Mouse (Mus musculus): ENCODE data around the gene Luc7l2.

GRCm38 (mm10) chr6:38649545-38649944 is 98.4 kb downstream of the Luc7l2 start:
- TF ChIP-seq CTCF (IDR thresholded peaks at IDR 0.05; ENCODE audit: insufficient read depth, low read length) (peak; percentile 41), POLR2A (IDR thresholded peaks at IDR 0.05; ENCODE audit: borderline replicate concordance, extremely low read depth, low read depth, low read length) (no peak)

Data from lung, adult 2 months (tissue).